Mouse (Mus musculus) kidney, adult 2 months (tissue): ENCODE data around the gene Asap2. TPM values are rescaled to one million over a fixed set of nuclear protein-coding genes. Genes with fewer than 3 reads are reported as not detected.

Experiments
- DNase-seq: peaks from one replicate; pipeline ENCODE4 v3.0.0; 2021
- H3K27ac ChIP-seq: fragments of 200-500 bp; 2 replicates; pipeline ENCODE4 v1.5.1; 2012; ENCODE audit warnings: low read depth, low read length, control low read depth, inconsistent platforms; ENCODE audit not compliant: insufficient read depth
- H3K27me3 ChIP-seq: fragments of 200-500 bp; replicated peaks from 2 replicates; pipeline ENCODE4 v1.6.1; 2012; ENCODE audit warnings: mild to moderate bottlenecking, moderate library complexity, low read length, inconsistent platforms; ENCODE audit not compliant: control insufficient read depth, insufficient read depth
- H3K36me3 ChIP-seq: fragments of 200-500 bp; 2 replicates; pipeline ENCODE4 v1.6.1; 2012; ENCODE audit warnings: mild to moderate bottlenecking, moderate library complexity, low read length, inconsistent platforms; ENCODE audit not compliant: control insufficient read depth, insufficient read depth
- H3K4me1 ChIP-seq: fragments of 200-500 bp; 2 replicates; pipeline ENCODE4 v1.6.1; 2011; ENCODE audit warnings: low read length; ENCODE audit not compliant: control insufficient read depth, insufficient read depth
- H3K4me3 ChIP-seq: fragments of 200-500 bp; 2 replicates; pipeline ENCODE4 v1.5.1; 2011; ENCODE audit warnings: mild to moderate bottlenecking, low read depth, low read length, control low read depth; ENCODE audit not compliant: insufficient read depth
- CTCF ChIP-seq: fragments of 200-500 bp; conservative IDR thresholded peaks from 2 replicates; pipeline ENCODE4 v1.5.1; 2011; ENCODE audit warnings: low read depth, mild to moderate bottlenecking, control low read depth, low read length, moderate library complexity, mixed read lengths; ENCODE audit not compliant: insufficient read depth, insufficient read length
- POLR2A ChIP-seq: fragments of 200-500 bp; IDR thresholded peaks from one replicate; pipeline ENCODE4 v1.6.1; 2011; ENCODE audit warnings: low read depth, low read length, control low read depth
- WGBS: fragments of 180-500 bp; shearing (Covaris S2); methylation state at CpG from one replicate; pipeline ENCODE4 v1.1.7; 2018; 5-methylcytosine and 5-hydroxymethylcytosine counted together
- polyA plus RNA-seq: library from polyadenylated mRNA; depleted of rRNA; stranded (reverse); fragments of >200 nt; gene quantifications from 2 replicates; pipeline ENCODE4 v1.2.3, GENCODE M21; 2012

Asap2 gene
- polyA plus RNA-seq, 1 experiment: 8.2 TPM

- H3K27me3 ChIP-seq: no peaks in the 10 kb centered on the region
- DNase-seq: no peak
- H3K4me3 ChIP-seq: peak overlapping the region; percentile 98
- no peak for TF ChIP-seq CTCF
- no peak for TF ChIP-seq POLR2A
- WGBS: 23% methylated on average over 18 of the region's 18 CpGs
- H3K4me1 ChIP-seq: peaks cover 6% of the 10 kb centered on the region
- peak overlapping the region; percentile 70 for H3K27ac ChIP-seq
- no peaks in the 10 kb centered on the region for H3K36me3 ChIP-seq
Observed at GRCm38 (mm10) chr12:21286712-21287650, 296.7 kb downstream of the Asap2 start.

GRCm38 (mm10) chr12:21288716-21289395 is 298.6 kb downstream of the Asap2 start:
- Histone ChIP-seq H3K27me3 (no peaks in the 10 kb centered on the region), H3K4me1 (peaks cover 6% of the 10 kb centered on the region), H3K4me3 (no peak overlapping the region), H3K27ac (no peak overlapping the region), H3K36me3 (0 out of 2 replicates have a peak, but pooled peaks cover 2% of the 10 kb centered on the region)
- DNase-seq: no peak
- no peak for TF ChIP-seq POLR2A
- no peak for TF ChIP-seq CTCF
- WGBS: 83% methylated on average over 3 of the region's 3 CpGs

- H3K36me3 ChIP-seq: 0 out of 2 replicates have a peak, but pooled peaks cover 2% of the 10 kb centered on the region
- TF ChIP-seq POLR2A (no peak), CTCF (no peak)
- H3K4me3 ChIP-seq: no peak overlapping the region
- 79% methylated on average over 6 of the region's 6 CpGs for WGBS
- DNase-seq: no peak
- no peaks in the 10 kb centered on the region for H3K27me3 ChIP-seq
- H3K4me1 ChIP-seq: peaks cover 6% of the 10 kb centered on the region
- no peak overlapping the region for H3K27ac ChIP-seq
Observed at GRCm38 (mm10) chr12:21289651-21290050, 299.4 kb downstream of the Asap2 start.

DNA sequence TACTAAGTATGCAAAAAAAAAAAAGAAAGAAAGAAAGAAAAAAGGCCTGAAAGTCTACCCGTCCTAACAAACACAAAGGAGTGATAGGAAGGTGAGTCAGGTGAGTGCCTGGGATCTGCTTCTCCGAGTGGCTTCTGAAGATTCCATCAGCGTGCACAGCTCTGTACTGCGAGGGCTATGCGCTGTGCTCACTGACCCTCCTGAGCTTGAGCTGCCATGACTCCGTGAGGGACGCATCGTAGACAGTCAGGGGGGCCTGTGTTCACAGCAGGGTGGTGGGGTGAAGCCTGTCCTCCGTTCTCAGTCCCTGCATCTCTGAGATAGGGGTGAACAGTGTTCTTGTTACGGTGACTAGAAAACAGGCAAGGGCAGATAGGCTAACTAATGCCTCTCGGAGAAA is 308.6 kb downstream of the Asap2 start:
- no peak overlapping the region for H3K27ac ChIP-seq
- H3K4me1 ChIP-seq: peaks cover 8% of the 10 kb centered on the region
- no peaks in the 10 kb centered on the region for H3K27me3 ChIP-seq
- TF ChIP-seq POLR2A: no peak
- no peak for TF ChIP-seq CTCF
- WGBS: 96% methylated on average over 11 of the region's 11 CpGs
- H3K36me3 ChIP-seq: peaks cover 3% of the 10 kb centered on the region; the same call in 1 of the 2 replicates
- H3K4me3 ChIP-seq: no peak overlapping the region
- DNase-seq: no peak

GRCm38 (mm10) chr12:21301324-21301723 is 311.1 kb downstream of the Asap2 start:
- H3K4me3 ChIP-seq: no peak overlapping the region
- 78% methylated on average over 7 of the region's 7 CpGs for WGBS
- DNase-seq: no peak
- TF ChIP-seq POLR2A: no peak
- no peak for TF ChIP-seq CTCF
- peaks cover 8% of the 10 kb centered on the region for H3K4me1 ChIP-seq
- H3K27ac ChIP-seq: peak overlapping the region; percentile 95
- no peaks in the 10 kb centered on the region for H3K27me3 ChIP-seq
- H3K36me3 ChIP-seq: peaks cover 3% of the 10 kb centered on the region; the same call in 1 of the 2 replicates

DNA sequence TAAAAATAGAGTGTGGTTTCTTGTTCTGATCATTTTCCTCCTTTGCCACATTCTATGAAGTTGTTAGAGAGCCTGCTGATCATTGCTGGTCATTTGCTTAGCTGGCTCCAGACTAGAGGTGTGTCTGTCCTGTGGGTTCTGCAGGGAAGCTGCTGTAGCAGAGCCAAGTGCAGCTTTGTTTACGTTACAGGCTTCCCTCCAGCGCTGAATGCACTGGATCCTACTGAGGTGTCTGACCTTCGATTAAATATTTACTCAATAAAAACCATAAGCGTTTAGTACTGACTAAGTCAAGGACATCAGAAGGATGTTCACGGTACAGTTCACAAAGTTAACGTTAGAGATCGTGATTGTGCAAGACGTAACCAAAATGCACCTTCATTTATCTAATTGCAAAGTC is 311.7 kb downstream of the Asap2 start:
- H3K4me1 ChIP-seq: peaks cover 8% of the 10 kb centered on the region
- no peak overlapping the region for H3K4me3 ChIP-seq
- peaks cover 3% of the 10 kb centered on the region; the same call in 1 of the 2 replicates for H3K36me3 ChIP-seq
- H3K27ac ChIP-seq: peak overlapping the region; percentile 95
- WGBS: 44% methylated on average over 8 of the region's 8 CpGs
- TF ChIP-seq CTCF (no peak), POLR2A (no peak)
- DNase-seq: peak; percentile 76
- no peaks in the 10 kb centered on the region for H3K27me3 ChIP-seq

DNA sequence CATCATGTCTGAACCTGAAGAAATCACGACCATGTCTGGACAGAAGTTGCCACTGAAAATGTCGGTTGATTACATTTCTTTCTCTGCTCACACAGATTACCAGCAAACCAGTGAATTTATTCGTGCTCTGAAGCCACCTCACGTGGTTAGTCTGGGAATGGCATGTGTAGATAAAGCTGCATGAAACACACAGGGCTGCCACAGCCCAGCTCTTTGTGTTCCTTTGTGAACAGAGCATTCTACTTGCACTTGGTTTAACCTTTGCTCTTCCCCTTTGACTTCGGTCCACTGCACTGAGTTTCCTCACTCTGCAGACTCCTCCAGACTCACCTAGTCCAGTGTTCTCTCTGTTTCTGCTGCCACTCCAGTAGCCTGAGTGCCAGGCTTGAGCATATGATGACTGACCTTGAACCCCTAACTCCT is 312.1 kb downstream of the Asap2 start:
- Histone ChIP-seq H3K4me1 (peaks cover 8% of the 10 kb centered on the region), H3K27me3 (no peaks in the 10 kb centered on the region), H3K27ac (peak overlapping the region; percentile 95), H3K36me3 (peaks cover 3% of the 10 kb centered on the region; the same call in 1 of the 2 replicates), H3K4me3 (no peak overlapping the region)
- TF ChIP-seq POLR2A (no peak), CTCF (no peak)
- 36% methylated on average over 5 of the region's 5 CpGs for WGBS
- DNase-seq: peak; percentile 92
